Mouse (Mus musculus) heart, adult 18-20 months (tissue): ENCODE results near the gene Pithd1. TPM values are rescaled to one million over a fixed set of nuclear protein-coding genes. Genes with fewer than 3 reads are reported as not detected.
A peak's percentile ranks its signal among the peaks of the same experiment; 100 is the strongest.
"Not testable (repeated sequence)": the region's sequence is repeated elsewhere in the genome, so short reads cannot be mapped to it uniquely, and the experiment has no call there.

Experiments
- DNase-seq, 2 experiments: peaks; one replicate each; pipeline ENCODE4 v3.0.0; 2021 to 2022; ENCODE audit warnings: mixed read lengths in 1 of 2
- total RNA-seq, 2 experiments: library from RNA; stranded (reverse); gene quantifications; 2 replicates each; pipeline ENCODE4 v1.2.3; 2021

Gene Pithd1
- total RNA-seq, 2 experiments from 2014 or later: 22.1 to 25.1 TPM

GRCm38 (mm10) chr4:135962198-135962597 lies 24.9 kb downstream of the Pithd1 start:
- no peak for DNase-seq

- DNase-seq: no peak
These were observed 25.4 kb downstream of the Pithd1 start for GRCm38 (mm10) chr4:135961709-135962108.

GRCm38 (mm10) chr4:135960717-135961116 lies 26.3 kb downstream of the Pithd1 start:
- peak; percentile 75 to 90 for DNase-seq

- DNase-seq: no peak
These were observed 28.7 kb downstream of the Pithd1 start for GRCm38 (mm10) chr4:135958354-135958753.

- DNase-seq: no peak
These were observed 31.2 kb downstream of the Pithd1 start for GRCm38 (mm10) chr4:135955886-135956285.

GRCm38 (mm10) chr4:135954241-135954640 lies 32.8 kb downstream of the Pithd1 start:
- peak; percentile 67 to 92 for DNase-seq

GRCm38 (mm10) chr4:135953179-135953578 lies 33.9 kb downstream of the Pithd1 start:
- DNase-seq: no peak

- DNase-seq: no peak
These were observed 35.6 kb downstream of the Pithd1 start for GRCm38 (mm10) chr4:135951505-135951904.

GRCm38 (mm10) chr4:135950365-135950764 lies 36.7 kb downstream of the Pithd1 start:
- no peak for DNase-seq

- peak in 1 of 2 experiments; percentile 53 for DNase-seq
These were observed 37.2 kb downstream of the Pithd1 start for GRCm38 (mm10) chr4:135949911-135950310.

GRCm38 (mm10) chr4:135949475-135949874 lies 37.6 kb downstream of the Pithd1 start:
- peak; percentile 41 to 71 for DNase-seq

GRCm38 (mm10) chr4:135948142-135948541 lies 38.9 kb downstream of the Pithd1 start:
- peak in 1 of 2 experiments; percentile 68 for DNase-seq

- peak in 1 of 2 experiments; percentile 30 for DNase-seq
These were observed 40.3 kb downstream of the Pithd1 start for GRCm38 (mm10) chr4:135946659-135947301.

- peak; percentile 97 to 99 for DNase-seq
These were observed 40.8 kb downstream of the Pithd1 start, which contains the start of gene Hmgcl for GRCm38 (mm10) chr4:135946278-135946658. Hmgcl (plus strand) TSS chr4:135946448.

GRCm38 (mm10) chr4:135945706-135946105 lies 41.4 kb downstream of the Pithd1 start:
- no peak for DNase-seq

- DNase-seq: peak; percentile 47 to 79
These were observed 43.7 kb downstream of the Pithd1 start for GRCm38 (mm10) chr4:135943389-135943788.

GRCm38 (mm10) chr4:135942193-135942592 lies 44.9 kb downstream of the Pithd1 start:
- no peak for DNase-seq

GRCm38 (mm10) chr4:135941026-135941425 lies 46.0 kb downstream of the Pithd1 start:
- not testable (repeated sequence) for DNase-seq

GRCm38 (mm10) chr4:135938858-135939257 lies 48.2 kb downstream of the Pithd1 start:
- DNase-seq: no peak

GRCm38 (mm10) chr4:135935502-135935901 lies 51.6 kb downstream of the Pithd1 start:
- peak; percentile 61 to 68 for DNase-seq

GRCm38 (mm10) chr4:135934708-135935500 lies 52.2 kb downstream of the Pithd1 start:
- DNase-seq: no peak

- DNase-seq: peak in 1 of 2 experiments; percentile 33
These were observed 55.2 kb downstream of the Pithd1 start for GRCm38 (mm10) chr4:135931832-135932231.

GRCm38 (mm10) chr4:135930239-135930638 lies 56.8 kb downstream of the Pithd1 start:
- no peak for DNase-seq
